Mouse (Mus musculus) MEL (cell line): Measurements from ENCODE around the gene Gm30191. TPM values are rescaled to one million over a fixed set of nuclear protein-coding genes. Genes with fewer than 3 reads are reported as not detected.
"Not testable (repeated sequence)": the region's sequence is repeated elsewhere in the genome, so short reads cannot be mapped to it uniquely, and the experiment has no call there.

Source experiments
- DNase-seq: peaks from one replicate; pipeline ENCODE4 v3.0.0; 2011; ENCODE audit warnings: low read depth, low spot score
- H3K27ac ChIP-seq: 2 replicates; pipeline ENCODE4 v1.5.1; 2012; ENCODE audit warnings: low read depth, mild to moderate bottlenecking, control low read depth, low read length, moderate library complexity; ENCODE audit not compliant: control insufficient read depth
- H3K27me3 ChIP-seq, 2 experiments: fragments of 150-350 bp in 1 of 2; sonication (generic) in 1 of 2; 2 replicates each; pipeline ENCODE4 v1.6.1; 2012; ENCODE audit warnings: low read length in 2 of 2, mild to moderate bottlenecking in 2 of 2, improper control_type of control experiment in 1 of 2, moderate library complexity in 1 of 2; ENCODE audit not compliant: insufficient read depth in 2 of 2, control insufficient read depth in 1 of 2
- H3K36me3 ChIP-seq, 2 experiments: 2 replicates each; pipeline ENCODE4 v1.6.1; 2012 to 2014; ENCODE audit warnings: low read length in 2 of 2, improper control_type of control experiment in 1 of 2, inconsistent platforms in 1 of 2, mild to moderate bottlenecking in 1 of 2; ENCODE audit not compliant: insufficient read depth in 2 of 2, control insufficient read depth in 1 of 2
- H3K4me1 ChIP-seq, 2 experiments: fragments of 150-350 bp in 1 of 2; sonication (generic) in 1 of 2; 2 replicates each; pipeline ENCODE4 v1.6.1; 2012; ENCODE audit warnings: low read length in 2 of 2, improper control_type of control experiment in 1 of 2, mild to moderate bottlenecking in 1 of 2; ENCODE audit not compliant: insufficient read depth in 2 of 2, control insufficient read depth in 1 of 2
- H3K4me3 ChIP-seq, 2 experiments: fragments of 150-350 bp in 1 of 2; sonication (generic) in 1 of 2; 2 replicates each; pipeline ENCODE4 v1.5.1; 2012; ENCODE audit warnings: low read depth in 2 of 2, low read length in 2 of 2, mild to moderate bottlenecking in 2 of 2, moderate library complexity in 2 of 2, control low read depth in 1 of 2, improper control_type of control experiment in 1 of 2; ENCODE audit not compliant: control insufficient read depth in 1 of 2, insufficient read depth in 1 of 2
- H3K79me2 ChIP-seq: 2 replicates; pipeline ENCODE4 v1.6.1; 2012; ENCODE audit warnings: mild to moderate bottlenecking, low read length, moderate library complexity; ENCODE audit not compliant: control insufficient read depth, poor library complexity, insufficient read depth
- H3K9ac ChIP-seq: 2 replicates; pipeline ENCODE4 v1.6.1; 2012; ENCODE audit warnings: low read depth, mild to moderate bottlenecking, control low read depth, low read length, moderate library complexity; ENCODE audit not compliant: control insufficient read depth, poor library complexity, severe bottlenecking
- H3K9me3 ChIP-seq: fragments of 150-350 bp; sonication (generic); replicated peaks from 2 replicates; pipeline ENCODE4 v1.6.1; 2012; ENCODE audit warnings: mild to moderate bottlenecking, low read length, improper control_type of control experiment, moderate library complexity; ENCODE audit not compliant: insufficient read depth
- BHLHE40 ChIP-seq: IDR thresholded peaks from 2 replicates; pipeline ENCODE4 v1.6.1; 2012; ENCODE audit warnings: low read depth, mild to moderate bottlenecking, inconsistent platforms, low read length, improper control_type of control experiment, borderline replicate concordance
- CHD1 ChIP-seq: IDR thresholded peaks from 2 replicates; pipeline ENCODE4 v1.6.1; 2012; ENCODE audit warnings: low read depth, mild to moderate bottlenecking, inconsistent platforms, low read length, improper control_type of control experiment
- CTCF ChIP-seq, 3 experiments: IDR thresholded peaks in 2 of 3; conservative IDR thresholded peaks in 1 of 3; 2 replicates each; pipeline ENCODE4 v1.5.1; 2011 to 2012; ENCODE audit warnings: low read length in 3 of 3, low read depth in 2 of 3, mild to moderate bottlenecking in 2 of 3, improper control_type of control experiment in 1 of 3, inconsistent platforms in 1 of 3, mixed read lengths in 1 of 3, moderate library complexity in 1 of 3; ENCODE audit not compliant: control insufficient read depth in 1 of 3, insufficient read depth in 1 of 3, poor library complexity in 1 of 3, severe bottlenecking in 1 of 3
- EP300 ChIP-seq, 2 experiments: IDR thresholded peaks; 2 replicates each; pipeline ENCODE4 v1.6.1; 2011; ENCODE audit warnings: improper control_type of control experiment in 2 of 2, low read length in 2 of 2, low read depth in 1 of 2, mild to moderate bottlenecking in 1 of 2
- ETS1 ChIP-seq: IDR thresholded peaks from 2 replicates; pipeline ENCODE4 v1.6.1; 2012; ENCODE audit warnings: low read depth, mild to moderate bottlenecking, inconsistent platforms, low read length, improper control_type of control experiment, moderate library complexity
- JUND ChIP-seq: IDR thresholded peaks from 2 replicates; pipeline ENCODE4 v1.6.1; 2011; ENCODE audit warnings: low read depth, mild to moderate bottlenecking, improper control_type of control experiment, low read length
- KAT2A ChIP-seq: conservative IDR thresholded peaks from 2 replicates; pipeline ENCODE4 v1.6.1; 2012; ENCODE audit warnings: low read depth, low read length, improper control_type of control experiment, inconsistent platforms
- MAFK ChIP-seq: IDR thresholded peaks from 2 replicates; pipeline ENCODE4 v1.6.1; 2011; ENCODE audit warnings: low read depth, mild to moderate bottlenecking, low read length, improper control_type of control experiment, borderline replicate concordance
- MAZ ChIP-seq: IDR thresholded peaks from 2 replicates; pipeline ENCODE4 v1.6.1; 2012; ENCODE audit warnings: low read depth, mild to moderate bottlenecking, inconsistent platforms, low read length, improper control_type of control experiment
- MXI1 ChIP-seq: IDR thresholded peaks from 2 replicates; pipeline ENCODE4 v1.6.1; 2011; ENCODE audit warnings: mild to moderate bottlenecking, low read depth, low read length, improper control_type of control experiment
- MYB ChIP-seq: IDR thresholded peaks from 2 replicates; pipeline ENCODE4 v1.6.1; 2011; ENCODE audit warnings: mild to moderate bottlenecking, low read depth, low read length, improper control_type of control experiment
- MYC ChIP-seq: IDR thresholded peaks from 2 replicates; pipeline ENCODE4 v1.6.1; 2011; ENCODE audit warnings: low read depth, mild to moderate bottlenecking, low read length, improper control_type of control experiment, moderate library complexity
- POLR2AphosphoS2 ChIP-seq: IDR thresholded peaks from 2 replicates; pipeline ENCODE4 v1.6.1; 2011; ENCODE audit warnings: low read length, improper control_type of control experiment
- POLR2AphosphoS5 ChIP-seq: IDR thresholded peaks from 2 replicates; pipeline ENCODE4 v1.6.1; 2012; ENCODE audit warnings: low read depth, borderline replicate concordance, mild to moderate bottlenecking, inconsistent platforms, low read length, moderate library complexity, mixed read lengths
- RAD21 ChIP-seq: IDR thresholded peaks from 2 replicates; pipeline ENCODE4 v1.6.1; 2011; ENCODE audit warnings: mild to moderate bottlenecking, low read depth, low read length, improper control_type of control experiment
- SIN3A ChIP-seq: IDR thresholded peaks from 2 replicates; pipeline ENCODE4 v1.6.1; 2012; ENCODE audit warnings: low read length, improper control_type of control experiment, inconsistent platforms
- SMC3 ChIP-seq: IDR thresholded peaks from 2 replicates; pipeline ENCODE4 v1.6.1; 2011; ENCODE audit warnings: low read depth, low read length, improper control_type of control experiment
- TCF12 ChIP-seq: IDR thresholded peaks from 2 replicates; pipeline ENCODE4 v1.6.1; 2014; ENCODE audit warnings: low read depth, mild to moderate bottlenecking, inconsistent platforms, low read length, improper control_type of control experiment, moderate library complexity
- ZC3H11A ChIP-seq: IDR thresholded peaks from 2 replicates; pipeline ENCODE4 v1.6.1; 2012; ENCODE audit warnings: low read depth, mild to moderate bottlenecking, inconsistent platforms, low read length, improper control_type of control experiment
- ZKSCAN1 ChIP-seq: IDR thresholded peaks from 2 replicates; pipeline ENCODE4 v1.6.1; 2012; ENCODE audit warnings: low read depth, mild to moderate bottlenecking, inconsistent platforms, low read length, improper control_type of control experiment, moderate library complexity
- ZNF384 ChIP-seq: IDR thresholded peaks from 2 replicates; pipeline ENCODE4 v1.6.1; 2012; ENCODE audit warnings: low read depth, mild to moderate bottlenecking, inconsistent platforms, low read length, improper control_type of control experiment
- polyA plus RNA-seq, 2 experiments: library from polyadenylated mRNA; stranded (reverse) in 1 of 2; unstranded in 1 of 2; fragments of >175 nt in 1 of 2; fragments of >200 nt in 1 of 2; gene quantifications; 2 replicates each; pipeline versions ENCODE4 v1.2.1 to v1.2.4; 2012; ENCODE audit warnings: low replicate concordance in 2 of 2, low read depth in 1 of 2; ENCODE audit not compliant: insufficient read length in 2 of 2, insufficient read depth in 1 of 2, missing spikeins in 1 of 2
- total RNA-seq: library from RNA; depleted of rRNA; stranded (reverse); fragments of 300-350 nt; gene quantifications from 2 replicates; pipeline ENCODE4 v1.2.3, GENCODE M21; 2012

Gm30191 gene
- total and polyA plus RNA-seq, 3 experiments, result not detected

DNA sequence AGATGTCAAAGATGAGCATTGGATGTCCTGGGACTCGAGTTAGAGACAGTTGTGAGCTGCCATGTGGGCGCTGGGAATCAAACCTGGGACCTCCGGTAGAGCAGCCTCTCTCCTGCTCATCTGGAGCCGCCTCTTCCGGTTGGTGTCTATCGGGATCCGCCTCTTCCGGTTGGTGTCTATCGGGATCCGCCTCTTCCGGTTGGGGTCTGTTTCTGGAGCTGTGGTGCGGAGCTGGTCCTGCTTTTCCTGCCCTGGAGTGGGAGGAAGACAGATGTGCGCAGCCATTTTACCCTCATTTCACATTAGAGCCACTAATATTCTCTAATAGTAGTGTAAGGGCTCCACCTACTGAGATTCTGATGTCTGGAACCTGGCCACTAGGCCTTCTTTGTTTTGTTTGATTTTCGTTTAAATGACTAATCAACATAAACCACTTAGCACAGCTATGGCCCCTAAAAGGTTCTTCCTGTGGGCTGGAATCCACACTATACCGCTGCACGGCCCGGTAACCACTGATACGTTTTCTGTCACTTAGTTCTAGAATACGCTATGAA is 21.4 kb downstream of the Gm30191 start:
- H3K79me2 ChIP-seq, result no peaks in the 10 kb centered on the region
- no peaks in the 10 kb centered on the region for H3K9me3 ChIP-seq
- no peak overlapping the region for H3K27ac ChIP-seq
- no peak overlapping the region for H3K9ac ChIP-seq
- peaks cover 0 to 6% of the 10 kb centered on the region in 2 experiments; a peak in 2 of 4 replicates for H3K4me1 ChIP-seq
- peaks cover 0 to 4% of the 10 kb centered on the region in 2 experiments; a peak in 2 of 4 replicates for H3K36me3 ChIP-seq
- TF ChIP-seq TCF12 (no peak), KAT2A (no peak), JUND (no peak), CTCF (IDR thresholded peaks at IDR 0.05 in 2 of 3, conservative IDR thresholded peaks at IDR 0.05 in 1 of 3; ENCODE audit: control insufficient read depth in 1 of 3, insufficient read depth in 1 of 3, low read depth in 2 of 3, low read length in 3 of 3, poor library complexity in 1 of 3, severe bottlenecking in 1 of 3) (peak in 1 of 3 experiments; percentile 2; a peak in 1 of 6 replicates), ETS1 (no peak), MAFK (no peak), MYB (no peak)
- TF ChIP-seq, all 39 proteins: peak for 1
- no peaks in the 10 kb centered on the region for H3K27me3 ChIP-seq
- no peak for DNase-seq
- H3K4me3 ChIP-seq, result no peak overlapping the region

DNA sequence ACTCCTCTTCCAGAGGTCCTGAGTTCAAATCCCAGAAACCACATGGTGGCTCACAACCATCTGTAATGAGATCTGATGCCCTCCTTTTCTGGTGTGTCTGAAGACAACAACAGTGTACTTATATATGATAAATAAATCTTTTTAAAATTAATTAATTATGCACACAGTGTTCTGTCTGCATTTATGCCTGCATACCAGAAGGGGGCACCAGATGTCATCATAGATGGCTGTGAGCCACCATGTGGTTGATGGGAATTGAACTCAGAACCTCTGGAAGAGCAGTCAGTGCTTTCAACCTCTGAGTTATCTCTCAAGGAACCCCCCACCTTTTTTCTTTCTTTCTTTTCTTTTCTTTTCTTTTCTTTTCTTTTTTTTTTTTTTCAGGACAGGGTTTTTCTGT is 22.9 kb downstream of the Gm30191 start:
- H3K27ac ChIP-seq, H3K27me3 ChIP-seq, H3K9ac ChIP-seq, H3K9me3 ChIP-seq, H3K79me2 ChIP-seq, H3K4me3 ChIP-seq: not testable (repeated sequence)
- DNase-seq, result peak; percentile 53
- TF ChIP-seq CTCF (IDR thresholded peaks at IDR 0.05 in 2 of 3, conservative IDR thresholded peaks at IDR 0.05 in 1 of 3; ENCODE audit: control insufficient read depth in 1 of 3, insufficient read depth in 1 of 3, low read depth in 2 of 3, low read length in 3 of 3, poor library complexity in 1 of 3, severe bottlenecking in 1 of 3) (peak; percentile 38 to 67 (median 43)), ZC3H11A (peak; percentile 52), MYC (peak; percentile 76), RAD21 (peak; percentile 48), SMC3 (peak; percentile 71)
- Histone ChIP-seq H3K4me1 (peaks cover 4 to 12% of the 10 kb centered on the region in 2 experiments; a peak in 3 of 4 replicates), H3K36me3 (peaks cover 0 to 10% of the 10 kb centered on the region in 2 experiments; a peak in 2 of 4 replicates)

DNA sequence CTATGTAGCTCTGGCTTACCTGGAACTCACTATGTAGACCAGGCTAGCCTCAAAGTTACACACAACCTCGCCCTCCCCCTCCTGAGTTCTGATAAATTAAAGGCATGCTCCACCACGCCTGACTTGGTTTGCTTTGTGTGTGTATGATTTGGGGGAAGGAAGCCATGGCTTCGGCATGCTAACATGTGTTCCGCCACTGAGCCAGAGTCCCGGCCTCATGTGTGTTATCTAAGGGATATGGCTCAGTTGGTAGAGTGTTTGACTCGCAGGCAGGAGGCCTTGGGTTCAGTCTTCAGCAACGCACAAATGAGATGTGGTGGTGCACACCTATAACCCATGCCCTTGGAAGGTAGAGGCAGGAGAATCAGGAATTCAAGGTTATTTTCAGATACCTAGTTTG is 25.2 kb downstream of the Gm30191 start:
- TF ChIP-seq POLR2AphosphoS2, result no peak
- TF ChIP-seq EP300 (IDR thresholded peaks at IDR 0.05; ENCODE audit: low read depth in 1 of 2, low read length in 2 of 2), result no peak
- TF ChIP-seq BHLHE40, result no peak
- TF ChIP-seq JUND, result no peak
- no peak for TF ChIP-seq KAT2A
- TF ChIP-seq POLR2AphosphoS5, result no peak
- no peak for TF ChIP-seq MAZ
- no peak for TF ChIP-seq SIN3A
- no peak for TF ChIP-seq CHD1
- TF ChIP-seq MXI1, result no peak
- TF ChIP-seq ZKSCAN1, result no peak
- no peak for TF ChIP-seq SMC3
- no peak for TF ChIP-seq ZNF384
- TF ChIP-seq MYC, result no peak
- Histone ChIP-seq H3K79me2 (no peaks in the 10 kb centered on the region; the same call in 1 of the 2 replicates), H3K4me1 (peaks cover 4 to 12% of the 10 kb centered on the region in 2 experiments; a peak in 3 of 4 replicates), H3K9me3 (no peaks in the 10 kb centered on the region), H3K9ac (no peak overlapping the region), H3K27me3 (no peaks in the 10 kb centered on the region), H3K4me3 (no peak overlapping the region), H3K27ac (no peak overlapping the region), H3K36me3 (peaks cover 2 to 10% of the 10 kb centered on the region in 2 experiments; a peak in 3 of 4 replicates)
- no peak for DNase-seq
